Mouse (Mus musculus): Measurements from ENCODE around the gene Anxa2. TPM values are rescaled to one million over a fixed set of nuclear protein-coding genes. Genes with fewer than 3 reads are reported as not detected.

The Anxa2 gene
- total and polyA plus RNA-seq, 3 experiments, result 0.13 to 0.26 TPM; not detected in 1

- H3K4me3 ChIP-seq (replicated peaks in 1 of 3; ENCODE audit: low read depth in 2 of 3, low read length in 2 of 3, poor library complexity in 1 of 3), result no peak overlapping the region
Observed at GRCm38 (mm10) chr9:69457143-69457542, 3.7 kb downstream of the Anxa2 start.

GRCm38 (mm10) chr9:69457747-69458625 is 4.6 kb downstream of the Anxa2 start:
- Histone ChIP-seq H3K4me1 (ENCODE audit: control insufficient read depth in 1 of 2, insufficient read depth in 2 of 2) (peaks cover 3 to 29% of the 10 kb centered on the region in 2 experiments; a peak in 3 of 4 replicates), H3K9me3 (replicated peaks; ENCODE audit: low read length) (no peaks in the 10 kb centered on the region), H3K27me3 (replicated peaks) (no peaks in the 10 kb centered on the region), H3K27ac (ENCODE audit: insufficient read depth, low read depth) (no peak overlapping the region), H3K79me2 (replicated peaks; ENCODE audit: control insufficient read depth, extremely low read depth, insufficient read depth, poor library complexity, severe bottlenecking) (no peaks in the 10 kb centered on the region), H3K4me3 (replicated peaks in 1 of 3; ENCODE audit: low read depth in 2 of 3, low read length in 2 of 3, poor library complexity in 1 of 3) (no peak overlapping the region), H3K36me3 (replicated peaks in 1 of 2; ENCODE audit: control insufficient read depth in 1 of 2, insufficient read depth in 1 of 2, low read length in 1 of 2) (no peaks in the 10 kb centered on the region), H3K4me2 (ENCODE audit: insufficient read depth, low read depth, poor library complexity, severe bottlenecking) (no peak overlapping the region), H3K9ac (ENCODE audit: insufficient read depth, low read depth) (no peak overlapping the region)
- dilution Hi-C loops (cut with MboI; ENCODE audit: extremely low pct_ligation_motif_present, extremely low pct_unique_long_range_greater_than_20kb, low sequenced_read_pairs) (no loop called here), in situ Hi-C loops (cut with MboI; ENCODE audit: low pct_ligation_motif_present, low pct_unique_long_range_greater_than_20kb, low sequenced_read_pairs) (no loop called here)
- peak; percentile 40 for DNase-seq (ENCODE audit: extremely low read depth)
- TF ChIP-seq JUND (conservative IDR thresholded peaks at IDR 0.05; ENCODE audit: low read depth, low read length) (peak; percentile 58), SMC3 (IDR thresholded peaks at IDR 0.05; ENCODE audit: low read depth, low read length) (no peak), ETS1 (conservative IDR thresholded peaks at IDR 0.05; ENCODE audit: low read depth, low read length) (0 out of 2 replicates have a peak, but pooled peaks have one; percentile 22), BHLHE40 (IDR thresholded peaks at IDR 0.05; ENCODE audit: low read depth, low read length) (no peak), USF2 (conservative IDR thresholded peaks at IDR 0.05; ENCODE audit: low read depth, low read length) (no peak), EP300 (IDR thresholded peaks at IDR 0.05; ENCODE audit: low read length) (peak; percentile 74), ZKSCAN1 (IDR thresholded peaks at IDR 0.05; ENCODE audit: borderline replicate concordance, low read depth, low read length) (no peak), CTCF (conservative IDR thresholded peaks at IDR 0.05 in 1 of 2, IDR thresholded peaks at IDR 0.05 in 1 of 2; ENCODE audit: low read depth in 2 of 2, low read length in 2 of 2) (no peak), JUN (IDR thresholded peaks at IDR 0.05; ENCODE audit: insufficient read depth, low read depth, low read length) (peak; percentile 19; the same call in 1 of the 2 replicates), ZMIZ1 (IDR thresholded peaks at IDR 0.05; ENCODE audit: low read depth, low read length) (no peak), MYC (IDR thresholded peaks at IDR 0.05; ENCODE audit: low read depth, low read length) (no peak), IRF4 (IDR thresholded peaks at IDR 0.05; ENCODE audit: low read depth, low read length) (peak; percentile 76), TCF12 (IDR thresholded peaks at IDR 0.05; ENCODE audit: low read depth, low read length) (no peak), MAX (IDR thresholded peaks at IDR 0.05; ENCODE audit: low read length) (no peak), ZC3H11A (IDR thresholded peaks at IDR 0.05; ENCODE audit: low read depth, low read length) (no peak), E2F4 (IDR thresholded peaks at IDR 0.05; ENCODE audit: insufficient replicate concordance, low read depth, low read length) (no peak), RAD21 (IDR thresholded peaks at IDR 0.05; ENCODE audit: low read depth, low read length) (no peak)

More at GRCm38 (mm10) chr9:69457143-69457542, 3.7 kb downstream of the Anxa2 start:
- H3K27ac ChIP-seq (ENCODE audit: insufficient read depth, low read depth), result no peak overlapping the region
- H3K27me3 ChIP-seq (replicated peaks), result no peaks in the 10 kb centered on the region
- H3K4me1 ChIP-seq (ENCODE audit: control insufficient read depth in 1 of 2, insufficient read depth in 2 of 2), result peaks cover 3 to 29% of the 10 kb centered on the region in 2 experiments; a peak in 3 of 4 replicates
- DNase-seq (ENCODE audit: extremely low read depth), result no peak
- no peaks in the 10 kb centered on the region for H3K36me3 ChIP-seq (replicated peaks in 1 of 2; ENCODE audit: control insufficient read depth in 1 of 2, insufficient read depth in 1 of 2, low read length in 1 of 2)
- in situ Hi-C loops (cut with MboI; ENCODE audit: low pct_ligation_motif_present, low pct_unique_long_range_greater_than_20kb, low sequenced_read_pairs), result no loop called here
- H3K9me3 ChIP-seq (replicated peaks; ENCODE audit: low read length), result no peaks in the 10 kb centered on the region
- TF ChIP-seq MYC (IDR thresholded peaks at IDR 0.05; ENCODE audit: low read depth, low read length), result no peak
- TF ChIP-seq E2F4 (IDR thresholded peaks at IDR 0.05; ENCODE audit: insufficient replicate concordance, low read depth, low read length), result no peak
- no peak for TF ChIP-seq NELFE (IDR thresholded peaks at IDR 0.05; ENCODE audit: low read depth, low read length)
- TF ChIP-seq USF2 (conservative IDR thresholded peaks at IDR 0.05; ENCODE audit: low read depth, low read length), result 0 out of 2 replicates have a peak, but pooled peaks have one; percentile 6
- TF ChIP-seq MAX (IDR thresholded peaks at IDR 0.05; ENCODE audit: low read length), result no peak
- H3K9ac ChIP-seq (ENCODE audit: insufficient read depth, low read depth), result no peak overlapping the region
- no peaks in the 10 kb centered on the region for H3K79me2 ChIP-seq (replicated peaks; ENCODE audit: control insufficient read depth, extremely low read depth, insufficient read depth, poor library complexity, severe bottlenecking)
- no peak overlapping the region for H3K4me2 ChIP-seq (ENCODE audit: insufficient read depth, low read depth, poor library complexity, severe bottlenecking)
- dilution Hi-C loops (cut with MboI; ENCODE audit: extremely low pct_ligation_motif_present, extremely low pct_unique_long_range_greater_than_20kb, low sequenced_read_pairs), result no loop called here

Measured in CH12.LX (cell line).